In the genomic region with DNA sequence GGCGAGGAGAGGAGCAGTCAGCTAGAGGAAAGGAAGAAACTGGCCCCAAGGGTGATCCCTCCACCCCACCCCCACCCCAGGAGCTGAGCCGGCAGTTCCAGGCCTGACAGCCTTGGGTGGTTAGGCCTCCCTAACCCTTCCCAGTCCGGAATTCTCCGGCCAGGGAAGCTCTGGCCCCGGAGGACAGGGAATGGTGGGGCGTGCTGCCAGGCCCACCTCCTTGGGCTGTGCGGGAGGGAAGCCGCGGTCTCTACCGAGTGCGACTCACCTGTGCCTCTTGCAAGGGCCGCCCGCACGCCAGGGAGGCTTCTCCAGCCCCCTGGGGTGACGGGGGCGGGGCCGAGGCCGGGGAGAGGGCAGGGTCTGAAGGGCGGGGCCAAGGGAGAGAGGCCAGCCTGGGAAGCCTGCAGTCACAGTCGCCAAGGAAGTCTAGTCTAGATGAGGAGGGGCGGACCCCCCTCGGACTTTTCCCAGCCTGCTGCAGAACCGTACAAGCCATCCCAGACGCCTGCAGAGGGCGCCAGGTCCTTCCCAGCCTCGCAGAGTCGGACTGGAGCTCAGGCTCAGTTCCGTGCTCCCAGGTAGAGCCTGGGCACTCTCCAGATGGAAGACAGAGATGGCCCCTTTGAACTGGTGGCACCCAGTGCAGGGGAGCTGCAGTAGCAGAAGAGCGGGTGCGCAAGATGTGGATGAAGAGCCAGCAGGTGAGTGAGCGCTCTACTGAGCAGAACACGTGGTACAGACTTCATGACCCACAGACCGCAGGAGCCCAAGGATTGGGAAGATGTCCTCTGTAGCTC, we compare ENCODE assay signal across 8 mouse cellular contexts. TPM values are rescaled to one million over a fixed set of nuclear protein-coding genes. Genes with fewer than 3 reads are reported as not detected.
DNase-seq lines count a peak whose midpoint lies in the region; ATAC-seq and TF ChIP-seq lines count a peak whose summit lies in the region.

A gene (minus strand): TSS at position 590 of the 800 bp plus-strand sequence.

- no peak within 1 kb of the TSS for H3K27ac ChIP-seq in CH12.LX (ENCODE audit: insufficient read depth, low read depth)
- H3K27ac ChIP-seq in heart, embryonic 11.5 days (ENCODE audit: low read depth, low read length): peak within 1 kb of the TSS; percentile 85
- H3K27ac ChIP-seq in kidney, embryonic 15.5 days: peak within 1 kb of the TSS; percentile 89
- peak within 1 kb of the TSS; percentile 94 for H3K27ac ChIP-seq in liver, embryonic 15.5 days (replicated peaks)
- no peak within 1 kb of the TSS for H3K27ac ChIP-seq in neural tube, embryonic 14.5 days (ENCODE audit: low read depth, low read length)

- H3K4me2 ChIP-seq in CH12.LX (ENCODE audit: insufficient read depth, low read depth, poor library complexity, severe bottlenecking): peak within 1 kb of the TSS; percentile 30
- H3K4me2 ChIP-seq in heart, embryonic 11.5 days: peak within 1 kb of the TSS; percentile 77
- H3K4me2 ChIP-seq in kidney, embryonic 15.5 days: peak within 1 kb of the TSS; percentile 84
- H3K4me2 ChIP-seq in liver, embryonic 15.5 days: peak within 1 kb of the TSS; percentile 93
- peak within 1 kb of the TSS; percentile 41 for H3K4me2 ChIP-seq in neural tube, embryonic 14.5 days (ENCODE audit: low read depth, low read length)

- DNase-seq in CH12.LX (ENCODE audit: extremely low read depth): no peak
- peak; percentile 84 for DNase-seq in brain, adult 2 months (ENCODE audit: low read depth, low spot score)
- peak; percentile 82 for DNase-seq in testis, postnatal 14 days (ENCODE audit: low spot score)

- dilution Hi-C loops in CH12.LX (cut with MboI; ENCODE audit: extremely low pct_ligation_motif_present, extremely low pct_unique_long_range_greater_than_20kb, low sequenced_read_pairs): no loop called here

- peaks cover 15 to 22% of the 10 kb centered on the region in 2 experiments for H3K36me3 ChIP-seq in CH12.LX (replicated peaks in 1 of 2; ENCODE audit: control insufficient read depth in 1 of 2, insufficient read depth in 1 of 2, low read length in 1 of 2)
- H3K36me3 ChIP-seq in heart, embryonic 11.5 days (ENCODE audit: control insufficient read depth, insufficient read depth, low read length): peaks cover 4% of the 10 kb centered on the region
- H3K36me3 ChIP-seq in kidney, embryonic 15.5 days: peaks cover 15% of the 10 kb centered on the region
- peaks cover 27% of the 10 kb centered on the region for H3K36me3 ChIP-seq in liver, embryonic 15.5 days (replicated peaks)
- peaks cover 10% of the 10 kb centered on the region for H3K36me3 ChIP-seq in neural tube, embryonic 14.5 days (ENCODE audit: control insufficient read depth, insufficient read depth, low read length)

- in situ Hi-C loops in CH12.LX (cut with MboI; ENCODE audit: low pct_ligation_motif_present, low pct_unique_long_range_greater_than_20kb, low sequenced_read_pairs): loop anchor here (25.0 kb wide), 1 partner anchor 786 kb away; no protein-coding TSS in a partner anchor

- H3K9me3 ChIP-seq in CH12.LX (replicated peaks; ENCODE audit: low read length): no peaks in the 10 kb centered on the region
- no peaks in the 10 kb centered on the region for H3K9me3 ChIP-seq in heart, embryonic 11.5 days (replicated peaks; ENCODE audit: control insufficient read depth, low read length)
- no peaks in the 10 kb centered on the region for H3K9me3 ChIP-seq in kidney, embryonic 15.5 days (replicated peaks)
- H3K9me3 ChIP-seq in liver, embryonic 15.5 days (replicated peaks): no peaks in the 10 kb centered on the region
- H3K9me3 ChIP-seq in neural tube, embryonic 14.5 days (ENCODE audit: control insufficient read depth, low read length): no peaks in the 10 kb centered on the region

- H3K4me1 ChIP-seq in CH12.LX (ENCODE audit: control insufficient read depth in 1 of 2, insufficient read depth in 2 of 2): peaks cover 6 to 10% of the 10 kb centered on the region in 2 experiments; a peak in 2 of 4 replicates
- peaks cover 44% of the 10 kb centered on the region for H3K4me1 ChIP-seq in heart, embryonic 11.5 days (ENCODE audit: control insufficient read depth, insufficient read depth, low read length)
- peaks cover 58% of the 10 kb centered on the region for H3K4me1 ChIP-seq in kidney, embryonic 15.5 days
- H3K4me1 ChIP-seq in liver, embryonic 15.5 days (replicated peaks): peaks cover 76% of the 10 kb centered on the region
- peaks cover 12% of the 10 kb centered on the region; the same call in 1 of the 2 replicates for H3K4me1 ChIP-seq in neural tube, embryonic 14.5 days (ENCODE audit: control insufficient read depth, insufficient read depth, low read length)

- peaks cover 26% of the 10 kb centered on the region for H3K27me3 ChIP-seq in CH12.LX (replicated peaks)
- H3K27me3 ChIP-seq in heart, embryonic 11.5 days (ENCODE audit: control insufficient read depth, insufficient read depth, low read length): peaks cover 7% of the 10 kb centered on the region; the same call in 1 of the 2 replicates
- peaks cover 7% of the 10 kb centered on the region; the same call in 1 of the 2 replicates for H3K27me3 ChIP-seq in kidney, embryonic 15.5 days
- H3K27me3 ChIP-seq in liver, embryonic 15.5 days: no peaks in the 10 kb centered on the region
- H3K27me3 ChIP-seq in neural tube, embryonic 14.5 days (ENCODE audit: control insufficient read depth, insufficient read depth, low read length): 0 out of 2 replicates have a peak, but pooled peaks cover 2% of the 10 kb centered on the region

- peak; percentile 60 for ATAC-seq in erythroblast, adult 5-6 weeks (replicated peaks; ENCODE audit: low FRiP score, poor library complexity, severe bottlenecking)
- ATAC-seq in heart, embryonic 11.5 days (replicated peaks; ENCODE audit: insufficient number of reproducible peaks, low FRiP score, low TSS enrichment): peak; percentile 42
- peak; percentile 79 for ATAC-seq in kidney, embryonic 15.5 days (replicated peaks; ENCODE audit: low FRiP score)
- ATAC-seq in liver, embryonic 15.5 days (ENCODE audit: insufficient read depth): peak; percentile 53
- ATAC-seq in neural tube, embryonic 14.5 days (ENCODE audit: low read depth): peak; percentile 64

- no peak within 1 kb of the TSS for H3K9ac ChIP-seq in CH12.LX (ENCODE audit: insufficient read depth, low read depth)
- H3K9ac ChIP-seq in heart, embryonic 11.5 days (ENCODE audit: low read depth, low read length): peak within 1 kb of the TSS; percentile 75
- peak within 1 kb of the TSS; percentile 51 for H3K9ac ChIP-seq in kidney, embryonic 15.5 days
- H3K9ac ChIP-seq in liver, embryonic 15.5 days: peak within 1 kb of the TSS; percentile 92
- H3K9ac ChIP-seq in neural tube, embryonic 14.5 days (replicated peaks; ENCODE audit: low read depth, low read length): peak within 1 kb of the TSS; percentile 32; the same call in 1 of the 2 replicates

- H3K4me3 ChIP-seq in CH12.LX (replicated peaks in 1 of 3; ENCODE audit: low read depth in 2 of 3, low read length in 2 of 3, poor library complexity in 1 of 3): peak within 1 kb of the TSS in 1 of 3 experiments; percentile 30
- peak within 1 kb of the TSS; percentile 58 for H3K4me3 ChIP-seq in heart, embryonic 11.5 days (ENCODE audit: low read depth, low read length)
- H3K4me3 ChIP-seq in kidney, embryonic 15.5 days (replicated peaks): peak within 1 kb of the TSS; percentile 57
- H3K4me3 ChIP-seq in liver, embryonic 15.5 days (replicated peaks): peak within 1 kb of the TSS; percentile 84
- peak within 1 kb of the TSS; percentile 14 for H3K4me3 ChIP-seq in neural tube, embryonic 14.5 days (ENCODE audit: low read depth, low read length)

- WGBS in heart, embryonic 11.5 days (ENCODE audit: insufficient replicate concordance): 3% methylated on average over 30 of the region's 33 CpGs
- 1% methylated on average over 33 of the region's 33 CpGs for WGBS in kidney, embryonic 15.5 days
- WGBS in liver, embryonic 15.5 days (ENCODE audit: insufficient replicate concordance): 1% methylated on average over 33 of the region's 33 CpGs
- WGBS in neural tube, embryonic 14.5 days: 3% methylated on average over 31 of the region's 33 CpGs

- TF ChIP-seq RAD21 in CH12.LX (IDR thresholded peaks at IDR 0.05; ENCODE audit: low read depth, low read length): no peak; the same call in none of the 2 replicates

- peak in 1 of 2 experiments; percentile 47; a peak in 2 of 4 replicates for TF ChIP-seq CTCF in CH12.LX (conservative IDR thresholded peaks at IDR 0.05 in 1 of 2, IDR thresholded peaks at IDR 0.05 in 1 of 2; ENCODE audit: low read depth in 2 of 2, low read length in 2 of 2)

- TF ChIP-seq EP300 in CH12.LX (IDR thresholded peaks at IDR 0.05; ENCODE audit: low read length): no peak

- no peak for TF ChIP-seq POLR2A in CH12.LX (IDR thresholded peaks at IDR 0.05; ENCODE audit: low read depth, low read length)

- H3K79me2 ChIP-seq in CH12.LX (replicated peaks; ENCODE audit: control insufficient read depth, extremely low read depth, insufficient read depth, poor library complexity, severe bottlenecking): no peaks in the 10 kb centered on the region

TF ChIP-seq in CH12.LX, 34 proteins besides CTCF, POLR2A, EP300 and RAD21:
- TF ChIP-seq SMC3 (IDR thresholded peaks at IDR 0.05; ENCODE audit: low read depth, low read length) (peak; percentile 13; the same call in 1 of the 2 replicates), MAX (IDR thresholded peaks at IDR 0.05; ENCODE audit: low read length) (no peak)

RNA-seq across cellular contexts. Expression of the gene that starts here (rescaled TPM):
- 1.7 and 2.3 TPM in 2 replicates for total RNA-seq in CH12.LX (2012; rRNA removed)
- total RNA-seq in CH12.LX (2014; rRNA removed): not detected in 2 replicates
- 0.15 and 0.16 TPM in 2 replicates for polyA plus RNA-seq in CH12.LX (2012; ENCODE audit: insufficient read length, low read depth)
- 5.4 and 12.5 TPM in 2 replicates for total RNA-seq in erythroblast, adult 5-6 weeks (2015; ENCODE audit: low replicate concordance)
- total RNA-seq in erythroblast, adult 5-6 weeks (2017; ENCODE audit: low replicate concordance): 9.6 and 11.4 TPM in 2 replicates
- 95.7 and 104 TPM in 2 replicates for polyA plus RNA-seq in heart, embryonic 11.5 days (2014; fragmentation: Nextera tagmentation; extraction: Ambion mirVana)
- 51.8 and 61.1 TPM in 2 replicates for polyA plus RNA-seq in kidney, embryonic 15.5 days (2015; fragmentation: Nextera tagmentation; extraction: Ambion mirVana)
- polyA plus RNA-seq in liver, embryonic 15.5 days (2015; fragmentation: Nextera tagmentation; extraction: Ambion mirVana): 321 and 326 TPM in 2 replicates
- 9.1 and 12.5 TPM in 2 replicates for polyA plus RNA-seq in neural tube, embryonic 14.5 days (2014; fragmentation: Nextera tagmentation; extraction: Ambion mirVana)

Comparison
In these comparisons a context has a peak if more than half of its experiments do, and no peak if none do; other contexts are left out.
1. H3K27ac ChIP-seq: peak in heart, embryonic 11.5 days (single experiment), kidney, embryonic 15.5 days (single experiment) and liver, embryonic 15.5 days (single experiment); none in CH12.LX (single experiment) and neural tube, embryonic 14.5 days (single experiment).
2. H3K4me2 ChIP-seq: peak in every context shown above with its lines; median percentile 93 in liver, embryonic 15.5 days; 84 in kidney, embryonic 15.5 days; 77 in heart, embryonic 11.5 days; 41 in neural tube, embryonic 14.5 days; 30 in CH12.LX.
3. Peak in every context shown above with its lines, with median percentiles within 50 percentile points of each other: ATAC-seq.